Mouse (Mus musculus) erythroblast, adult 5-6 weeks (primary cell): ENCODE measurements around the gene Rfx4. TPM values are rescaled to one million over a fixed set of nuclear protein-coding genes. Genes with fewer than 3 reads are reported as not detected.

Experiments used
- ATAC-seq: replicated peaks from 2 replicates; pipeline ENCODE4 v1.8.0; 2016; ENCODE audit warnings: moderate number of reproducible peaks, mild to moderate bottlenecking, moderate TSS enrichment, inconsistent platforms; ENCODE audit not compliant: poor library complexity, low FRiP score, severe bottlenecking
- total RNA-seq, 2 experiments: library from RNA; stranded (forward) in 1 of 2; stranded (reverse) in 1 of 2; fragments of 150-400 nt in 1 of 2; fragments of 200-764, 138-1000 nt in 1 of 2; gene quantifications; 2 replicates each; pipeline versions ENCODE4 v1.2.3 to v1.2.4; 2015 to 2017; ENCODE audit warnings: low replicate concordance in 2 of 2

Rfx4 gene
- total RNA-seq, 2 experiments from 2014 or later: 0.77 TPM; not detected in 1

- ATAC-seq: no peak
Observed at GRCm38 (mm10) chr10:84855466-84855865, 99.6 kb downstream of the Rfx4 start.

GRCm38 (mm10) chr10:84858371-84858770 is 102.5 kb downstream of the Rfx4 start:
- ATAC-seq: no peak

GRCm38 (mm10) chr10:84858806-84859496 is 103.1 kb downstream of the Rfx4 start:
- no peak for ATAC-seq

GRCm38 (mm10) chr10:84859556-84860380 is 103.9 kb downstream of the Rfx4 start:
- ATAC-seq: no peak

DNA sequence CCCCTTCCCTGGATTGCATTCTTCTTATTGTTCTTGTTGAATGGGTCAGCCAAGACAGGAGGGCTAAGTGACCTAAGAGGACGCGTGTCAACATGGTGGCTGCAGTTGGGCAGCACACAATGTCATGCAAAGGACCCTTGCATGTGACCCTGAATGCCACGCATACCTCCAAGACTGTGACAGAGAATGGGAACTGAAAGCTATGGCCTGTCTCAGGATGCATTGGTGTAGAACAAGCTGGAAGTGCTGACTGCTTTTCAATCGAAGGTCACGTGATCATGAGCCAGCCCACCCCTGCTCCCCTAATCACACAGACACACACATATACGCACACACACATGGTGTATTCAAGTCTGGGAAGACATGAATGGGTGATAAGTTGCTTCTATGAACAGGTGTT is 107.6 kb downstream of the Rfx4 start:
- no peak for ATAC-seq

GRCm38 (mm10) chr10:84867577-84867976 is 111.7 kb downstream of the Rfx4 start:
- ATAC-seq: no peak

GRCm38 (mm10) chr10:84871285-84871684 is 115.4 kb downstream of the Rfx4 start:
- ATAC-seq: no peak

- no peak for ATAC-seq
Observed at GRCm38 (mm10) chr10:84871921-84872320, 116.1 kb downstream of the Rfx4 start.

- no peak for ATAC-seq
Observed at GRCm38 (mm10) chr10:84879823-84880571, 124.1 kb downstream of the Rfx4 start.

GRCm38 (mm10) chr10:84882528-84882927 is 126.7 kb downstream of the Rfx4 start:
- ATAC-seq: no peak

GRCm38 (mm10) chr10:84885341-84885884 is 129.6 kb downstream of the Rfx4 start:
- no peak for ATAC-seq

DNA sequence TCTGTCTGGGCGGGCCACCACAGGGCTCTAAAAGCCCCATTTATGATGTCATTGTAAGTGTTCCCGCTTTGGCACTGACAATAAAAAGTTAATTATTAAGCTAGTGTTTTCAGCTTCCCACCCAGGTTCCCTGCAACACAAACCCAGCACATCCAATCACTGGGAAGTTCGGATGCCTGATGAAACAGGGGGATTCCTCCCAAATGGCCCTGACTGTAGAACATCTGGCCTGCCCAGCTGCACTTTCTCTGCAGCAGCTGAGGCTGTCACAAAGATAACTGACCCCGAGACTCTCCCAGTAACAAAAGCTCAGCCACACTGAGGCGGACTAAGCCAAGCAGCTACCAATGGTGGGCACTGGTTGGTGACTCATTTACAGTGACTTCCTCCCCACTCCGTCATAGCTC is 130.4 kb downstream of the Rfx4 start:
- ATAC-seq: no peak

- 0 out of 2 replicates have a peak, but pooled peaks have one; percentile 22 for ATAC-seq
Observed at GRCm38 (mm10) chr10:84886785-84887184, 130.9 kb downstream of the Rfx4 start.

- ATAC-seq: no peak
Observed at GRCm38 (mm10) chr10:84889096-84889846, 133.4 kb downstream of the Rfx4 start.

GRCm38 (mm10) chr10:84895810-84896358 is 140.0 kb downstream of the Rfx4 start:
- ATAC-seq: no peak

- ATAC-seq: no peak
Observed at GRCm38 (mm10) chr10:84896941-84897930, 141.4 kb downstream of the Rfx4 start.

- ATAC-seq: no peak
Observed at GRCm38 (mm10) chr10:84898144-84898979, 142.5 kb downstream of the Rfx4 start.
